ENCODE assay signal across 8 mouse cellular contexts in genomic region chr7:24587330-24588105, GRCm38 (mm10). TPM values are rescaled to one million over a fixed set of nuclear protein-coding genes. Genes with fewer than 3 reads are reported as not detected.
DNase-seq lines count a peak whose midpoint lies in the region; ATAC-seq and TF ChIP-seq lines count a peak whose summit lies in the region.

Gene Ethe1 (plus strand): TSS chr7:24587543.
Gene Zfp575 (minus strand): TSS chr7:24587641.

- peak within 1 kb of the TSS; percentile 75 for H3K4me2 ChIP-seq in forebrain, postnatal 0 days (ENCODE audit: low read depth)
- H3K4me2 ChIP-seq in hindbrain, embryonic 12.5 days (replicated peaks) = peak within 1 kb of the TSS; percentile 72
- peak within 1 kb of the TSS; percentile 55 for H3K4me2 ChIP-seq in midbrain, embryonic 14.5 days (ENCODE audit: low read length)
- H3K4me2 ChIP-seq in stomach, postnatal 0 days (replicated peaks; ENCODE audit: low read depth) = peak within 1 kb of the TSS; percentile 71

- DNase-seq in CD4-positive, CD25-positive, alpha-beta regulatory T cell, adult 2 months (ENCODE audit: low read depth, low spot score) = peak; percentile 48
- peak; percentile 32 to 33 for DNase-seq in cerebellum, adult 18-20 months
- DNase-seq in forebrain, postnatal 0 days = peak; percentile 93
- peak; percentile 84 for DNase-seq in left cerebral cortex, postnatal 14 days (ENCODE audit: low spot score in 2 of 2)
- DNase-seq in midbrain, embryonic 14.5 days = peak; percentile 91
- DNase-seq in stomach, postnatal 0 days (ENCODE audit: low spot score) = peak; percentile 66

- no peak for ATAC-seq in CD4-positive, CD25-positive, alpha-beta regulatory T cell, adult 4 months
- peak; percentile 92 for ATAC-seq in forebrain, postnatal 0 days
- ATAC-seq in hindbrain, embryonic 12.5 days (ENCODE audit: low FRiP score) = peak; percentile 75
- peak; percentile 64; the same call in 1 of the 2 replicates for ATAC-seq in midbrain, embryonic 14.5 days (ENCODE audit: low FRiP score, low TSS enrichment)
- ATAC-seq in stomach, postnatal 0 days (ENCODE audit: low FRiP score, low TSS enrichment) = peak; percentile 31

- no peak for TF ChIP-seq EP300 in stomach, postnatal 0 days (optimal IDR thresholded peaks at IDR 0.05)

- peak within 1 kb of the TSS; percentile 94 for H3K9ac ChIP-seq in forebrain, postnatal 0 days
- H3K9ac ChIP-seq in hindbrain, embryonic 12.5 days = peak within 1 kb of the TSS; percentile 78
- peak within 1 kb of the TSS; percentile 59 for H3K9ac ChIP-seq in midbrain, embryonic 14.5 days (replicated peaks; ENCODE audit: low read length)
- H3K9ac ChIP-seq in stomach, postnatal 0 days (ENCODE audit: low read length) = peak within 1 kb of the TSS; percentile 65

- peak within 1 kb of the TSS; percentile 80 for H3K27ac ChIP-seq in forebrain, postnatal 0 days (ENCODE audit: low read depth, low read length)
- H3K27ac ChIP-seq in hindbrain, embryonic 12.5 days = no peak within 1 kb of the TSS
- peak within 1 kb of the TSS; percentile 43; the same call in 1 of the 2 replicates for H3K27ac ChIP-seq in midbrain, embryonic 14.5 days (replicated peaks; ENCODE audit: low read depth, low read length)
- H3K27ac ChIP-seq in stomach, postnatal 0 days (replicated peaks) = peak within 1 kb of the TSS; percentile 84

- H3K4me1 ChIP-seq in forebrain, postnatal 0 days (ENCODE audit: insufficient read depth) = no peaks in the 10 kb centered on the region
- H3K4me1 ChIP-seq in hindbrain, embryonic 12.5 days = peaks cover 11% of the 10 kb centered on the region; the same call in 1 of the 2 replicates
- H3K4me1 ChIP-seq in midbrain, embryonic 14.5 days (ENCODE audit: control insufficient read depth, insufficient read depth, low read length) = no peaks in the 10 kb centered on the region
- no peaks in the 10 kb centered on the region for H3K4me1 ChIP-seq in stomach, postnatal 0 days (replicated peaks; ENCODE audit: control insufficient read depth, insufficient read depth)

- WGBS in forebrain, postnatal 0 days = 4% methylated on average over 30 of the region's 30 CpGs
- 7% methylated on average over 30 of the region's 30 CpGs for WGBS in hindbrain, embryonic 12.5 days
- WGBS in midbrain, embryonic 14.5 days = 6% methylated on average over 30 of the region's 30 CpGs
- 8% methylated on average over 30 of the region's 30 CpGs for WGBS in stomach, postnatal 0 days

- TF ChIP-seq CTCF in forebrain, postnatal 0 days (IDR thresholded peaks at IDR 0.05; ENCODE audit: low read depth) = peak; percentile 1; the same call in 1 of the 2 replicates
- no peak for TF ChIP-seq CTCF in stomach, postnatal 0 days (IDR thresholded peaks at IDR 0.05; ENCODE audit: low read depth)

- H3K4me3 ChIP-seq in forebrain, postnatal 0 days (ENCODE audit: low read depth, low read length) = peak within 1 kb of the TSS; percentile 73
- peak within 1 kb of the TSS; percentile 48 for H3K4me3 ChIP-seq in hindbrain, embryonic 12.5 days
- H3K4me3 ChIP-seq in midbrain, embryonic 14.5 days (replicated peaks; ENCODE audit: low read depth, low read length) = peak within 1 kb of the TSS; percentile 43
- H3K4me3 ChIP-seq in stomach, postnatal 0 days (ENCODE audit: low read depth, low read length) = peak within 1 kb of the TSS; percentile 54

- no peaks in the 10 kb centered on the region for H3K9me3 ChIP-seq in forebrain, postnatal 0 days (ENCODE audit: low read length)
- no peaks in the 10 kb centered on the region for H3K9me3 ChIP-seq in hindbrain, embryonic 12.5 days (replicated peaks)
- H3K9me3 ChIP-seq in midbrain, embryonic 14.5 days (ENCODE audit: control insufficient read depth, low read length) = no peaks in the 10 kb centered on the region
- no peaks in the 10 kb centered on the region for H3K9me3 ChIP-seq in stomach, postnatal 0 days (ENCODE audit: control insufficient read depth, low read length)

- no peaks in the 10 kb centered on the region for H3K36me3 ChIP-seq in forebrain, postnatal 0 days (ENCODE audit: insufficient read depth)
- no peaks in the 10 kb centered on the region for H3K36me3 ChIP-seq in hindbrain, embryonic 12.5 days
- no peaks in the 10 kb centered on the region for H3K36me3 ChIP-seq in midbrain, embryonic 14.5 days (ENCODE audit: control insufficient read depth, insufficient read depth, low read length)
- no peaks in the 10 kb centered on the region for H3K36me3 ChIP-seq in stomach, postnatal 0 days (ENCODE audit: control insufficient read depth, insufficient read depth, low read length)

- H3K27me3 ChIP-seq in forebrain, postnatal 0 days (ENCODE audit: insufficient read depth, low read length) = no peaks in the 10 kb centered on the region
- peaks cover 32% of the 10 kb centered on the region for H3K27me3 ChIP-seq in hindbrain, embryonic 12.5 days
- peaks cover 18% of the 10 kb centered on the region; the same call in 1 of the 2 replicates for H3K27me3 ChIP-seq in midbrain, embryonic 14.5 days (ENCODE audit: control insufficient read depth, insufficient read depth, low read length)
- H3K27me3 ChIP-seq in stomach, postnatal 0 days (ENCODE audit: control insufficient read depth, insufficient read depth, low read length) = no peaks in the 10 kb centered on the region

- intact Hi-C loops in left cerebral cortex, postnatal 14 days (cut with DNase I) = no loop called here

RNA-seq across cellular contexts. Expression of gene Ethe1, which starts in this region (rescaled TPM):
- 10 to 100 TPM; 13.8 to 19.6 TPM for polyA plus RNA-seq in CD4-positive, CD25-positive, alpha-beta regulatory T cell, adult 4 months (2017; shearing (Covaris generic))
- 24.2 and 25.8 TPM in 2 replicates for total RNA-seq in forebrain, postnatal 0 days (2014; rRNA removed)
- 24.3 and 26.8 TPM in 2 replicates for polyA plus RNA-seq in forebrain, postnatal 0 days (2015; fragmentation: Nextera tagmentation; extraction: Ambion mirVana)
- polyA plus RNA-seq in hindbrain, embryonic 12.5 days (2016; fragmentation: Nextera tagmentation; extraction: Ambion mirVana) = 14.2 and 15.4 TPM in 2 replicates
- total RNA-seq in left cerebral cortex, postnatal 14 days (2021) = 10 to 100 TPM in 1 of 2 experiments, 1 to 10 TPM in 1; 9.3 to 11.3 TPM
- polyA plus RNA-seq in midbrain, embryonic 14.5 days (2014; fragmentation: Nextera tagmentation; extraction: Ambion mirVana) = 18.5 and 24.2 TPM in 2 replicates
- polyA plus RNA-seq in stomach, postnatal 0 days (2015; fragmentation: Nextera tagmentation; extraction: Ambion mirVana) = 120 and 128 TPM in 2 replicates

RNA-seq across cellular contexts. Expression of gene Zfp575, which starts in this region (rescaled TPM):
- under 1 TPM in 1 of 2 experiments, not detected in 1; 0.31 TPM for polyA plus RNA-seq in CD4-positive, CD25-positive, alpha-beta regulatory T cell, adult 4 months (2017; shearing (Covaris generic))
- total RNA-seq in forebrain, postnatal 0 days (2014; rRNA removed) = 0.38 and 1.2 TPM in 2 replicates
- 19.4 and 24.8 TPM in 2 replicates for polyA plus RNA-seq in forebrain, postnatal 0 days (2015; fragmentation: Nextera tagmentation; extraction: Ambion mirVana)
- polyA plus RNA-seq in hindbrain, embryonic 12.5 days (2016; fragmentation: Nextera tagmentation; extraction: Ambion mirVana) = 5.1 and 5.5 TPM in 2 replicates
- total RNA-seq in left cerebral cortex, postnatal 14 days (2021) = 1 to 10 TPM; 6.9 to 7.2 TPM
- polyA plus RNA-seq in midbrain, embryonic 14.5 days (2014; fragmentation: Nextera tagmentation; extraction: Ambion mirVana) = 9.2 and 12.1 TPM in 2 replicates
- polyA plus RNA-seq in stomach, postnatal 0 days (2015; fragmentation: Nextera tagmentation; extraction: Ambion mirVana) = 3.6 and 4.0 TPM in 2 replicates

Comparison
In these comparisons a context has a peak if more than half of its experiments do, and no peak if none do; other contexts are left out.
1. DNase-seq: peak in every context shown above with its lines; median percentile 93 in forebrain, postnatal 0 days; 91 in midbrain, embryonic 14.5 days; 84 in left cerebral cortex, postnatal 14 days; 66 in stomach, postnatal 0 days; 48 in CD4-positive, CD25-positive, alpha-beta regulatory T cell, adult 2 months; 32 in cerebellum, adult 18-20 months.